Mouse (Mus musculus): ENCODE results near the gene 2300002M23Rik. TPM values are rescaled to one million over a fixed set of nuclear protein-coding genes. Genes with fewer than 3 reads are reported as not detected.

The 2300002M23Rik gene
- polyA plus RNA-seq, 1 experiment from 2014 or later = not detected

DNA sequence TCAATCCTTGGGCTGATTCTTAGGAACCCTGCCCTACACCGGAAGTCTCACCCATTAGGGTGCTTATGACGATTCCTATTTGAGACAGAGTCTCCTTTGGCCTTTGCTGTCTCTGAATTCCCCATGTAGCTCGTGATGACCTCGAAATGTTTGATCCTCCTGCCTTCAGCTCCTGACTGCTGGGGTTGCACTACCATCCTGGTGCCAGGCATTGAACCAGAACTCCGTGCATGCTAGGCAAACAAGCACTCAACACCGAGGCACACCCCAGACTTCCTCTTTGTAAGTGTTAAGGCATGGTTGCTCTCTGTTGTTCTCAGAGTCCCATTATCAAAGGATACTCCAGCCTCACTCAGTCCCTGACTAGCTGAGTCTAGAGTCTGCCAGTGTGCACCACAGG lies 23.2 kb upstream of the 2300002M23Rik start:
- H3K4me3 ChIP-seq = no peak overlapping the region
- no peak overlapping the region for H3K4me2 ChIP-seq
- H3K27me3 ChIP-seq (replicated peaks) = no peaks in the 10 kb centered on the region
- peaks cover 12% of the 10 kb centered on the region; the same call in 1 of the 2 replicates for H3K4me1 ChIP-seq
- H3K27ac ChIP-seq = no peak overlapping the region
- no peaks in the 10 kb centered on the region for H3K9me3 ChIP-seq
- WGBS = 69% methylated on average over 6 of the region's 6 CpGs
- no peak overlapping the region for H3K9ac ChIP-seq
- H3K36me3 ChIP-seq (replicated peaks) = no peaks in the 10 kb centered on the region
- no peak for ATAC-seq (replicated peaks)

DNA sequence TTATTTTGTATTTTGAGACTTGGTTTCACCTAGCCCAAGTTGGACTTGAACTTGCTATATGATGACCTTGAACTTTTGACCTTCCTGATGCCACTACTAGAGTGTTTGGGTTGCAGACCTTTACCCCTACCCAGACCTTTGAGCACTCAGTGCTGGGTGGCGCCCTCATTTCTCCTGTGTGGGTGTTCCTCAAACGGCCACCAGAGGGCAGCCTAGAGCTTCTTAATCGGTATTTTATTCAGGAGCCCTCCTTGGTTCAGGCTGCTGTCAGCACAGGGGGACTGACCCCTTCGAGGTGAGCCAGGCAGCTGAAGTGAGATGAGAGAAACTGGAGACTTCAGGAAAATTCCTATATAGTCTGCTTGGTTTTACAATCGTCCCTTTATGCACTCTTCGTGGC lies 22.6 kb upstream of the 2300002M23Rik start:
- Histone ChIP-seq H3K36me3 (replicated peaks) (no peaks in the 10 kb centered on the region), H3K27ac (no peak overlapping the region), H3K4me2 (no peak overlapping the region), H3K4me3 (no peak overlapping the region), H3K9me3 (no peaks in the 10 kb centered on the region), H3K9ac (no peak overlapping the region), H3K4me1 (peaks cover 12% of the 10 kb centered on the region; the same call in 1 of the 2 replicates), H3K27me3 (replicated peaks) (no peaks in the 10 kb centered on the region)
- WGBS = 30% methylated on average over 6 of the region's 6 CpGs
- peak; percentile 55; the same call in 1 of the 2 replicates for ATAC-seq (replicated peaks)

DNA sequence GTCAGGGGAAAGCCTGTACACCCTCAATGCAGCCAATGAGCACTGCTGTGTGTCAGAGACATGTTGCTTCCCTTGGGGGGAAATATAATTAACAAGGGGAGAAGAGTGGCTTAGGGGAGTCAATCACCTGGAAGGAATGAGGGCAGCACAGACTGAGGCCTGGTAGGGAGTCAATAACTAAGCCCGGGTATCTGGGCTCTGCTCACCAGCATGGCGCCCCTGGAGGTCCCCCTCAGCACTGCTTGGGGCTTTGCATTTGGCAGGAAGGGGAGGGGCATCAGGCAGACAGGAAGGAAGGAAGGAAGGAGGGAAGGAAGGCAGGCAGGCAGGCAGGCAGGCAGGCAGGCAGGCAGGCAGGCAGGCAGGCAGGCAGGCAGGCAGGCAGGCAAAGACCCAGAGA lies 19.8 kb upstream of the 2300002M23Rik start:
- no peak for ATAC-seq (replicated peaks)
- no peak overlapping the region for H3K27ac ChIP-seq
- H3K4me3 ChIP-seq = no peak overlapping the region
- 59% methylated on average over 2 of the region's 2 CpGs for WGBS
- H3K9me3 ChIP-seq = no peaks in the 10 kb centered on the region
- no peak overlapping the region for H3K9ac ChIP-seq
- peaks cover 12% of the 10 kb centered on the region; the same call in 1 of the 2 replicates for H3K4me1 ChIP-seq
- no peak overlapping the region for H3K4me2 ChIP-seq
- H3K36me3 ChIP-seq (replicated peaks) = no peaks in the 10 kb centered on the region
- H3K27me3 ChIP-seq (replicated peaks) = no peaks in the 10 kb centered on the region

DNA sequence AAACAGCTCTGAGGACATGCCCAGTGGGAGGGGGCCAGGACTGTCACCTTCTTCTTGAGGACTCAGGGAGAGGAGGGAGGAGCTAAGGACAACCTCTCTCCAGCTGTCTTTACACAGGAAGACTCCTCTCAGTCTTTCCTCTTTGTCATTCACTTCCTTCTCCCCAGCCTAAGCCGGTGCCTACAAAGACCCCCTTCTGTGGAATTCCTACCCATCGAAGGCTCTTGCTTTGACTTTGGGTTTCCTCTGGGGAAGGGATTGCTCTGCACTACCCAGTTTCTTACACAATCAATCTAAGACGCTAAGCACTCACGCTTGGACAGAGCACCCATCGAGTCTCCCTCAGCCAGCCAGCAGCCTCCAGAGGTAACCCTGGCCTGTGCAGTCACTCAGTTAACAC lies 18.6 kb upstream of the 2300002M23Rik start:
- Histone ChIP-seq H3K9ac (no peak overlapping the region), H3K4me1 (peaks cover 6% of the 10 kb centered on the region; the same call in 1 of the 2 replicates), H3K27me3 (replicated peaks) (no peaks in the 10 kb centered on the region), H3K4me2 (no peak overlapping the region), H3K9me3 (no peaks in the 10 kb centered on the region), H3K4me3 (no peak overlapping the region), H3K27ac (no peak overlapping the region), H3K36me3 (replicated peaks) (no peaks in the 10 kb centered on the region)
- 15% methylated on average over 5 of the region's 5 CpGs for whole genome bisulfite sequencing
- ATAC-seq (replicated peaks) = no peak

DNA sequence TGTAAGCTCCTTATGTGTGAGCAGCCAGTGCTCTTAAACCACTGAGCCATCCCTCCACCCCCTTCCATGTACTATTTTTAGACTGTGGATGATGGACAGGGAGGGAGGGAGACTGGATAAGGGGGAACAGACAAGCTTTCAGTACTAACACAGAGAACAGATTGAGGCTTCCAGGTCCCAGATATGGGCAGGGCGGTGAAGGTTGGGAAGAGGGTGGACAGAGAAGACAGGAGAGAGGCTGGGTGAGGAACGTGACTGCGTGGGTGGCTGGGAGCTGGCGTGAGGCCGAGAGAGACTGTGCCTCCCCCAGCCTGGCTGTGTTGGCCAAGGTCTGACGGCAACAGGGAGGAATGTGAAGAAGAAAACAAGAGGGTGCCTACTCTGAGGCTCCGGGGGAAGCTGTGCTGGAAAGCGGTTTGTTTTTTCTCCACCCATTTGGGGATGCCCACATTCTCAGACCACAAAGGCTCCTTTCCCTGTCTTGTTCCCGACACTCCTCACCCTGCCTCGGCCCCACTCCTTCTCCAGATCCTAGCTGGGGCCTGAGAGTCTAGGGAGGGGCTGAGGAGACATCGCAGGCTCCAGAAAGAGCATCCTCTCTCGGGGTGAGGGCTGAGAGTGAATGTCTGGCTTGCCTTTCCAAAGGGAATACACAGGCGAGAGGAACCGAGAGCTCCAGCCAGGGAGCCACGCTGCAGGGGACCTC lies 17.7 kb upstream of the 2300002M23Rik start:
- Histone ChIP-seq H3K9ac (no peak overlapping the region), H3K27ac (peak overlapping the region; percentile 28; the same call in 1 of the 2 replicates), H3K4me2 (no peak overlapping the region), H3K4me1 (0 out of 2 replicates have a peak, but pooled peaks cover 6% of the 10 kb centered on the region), H3K4me3 (no peak overlapping the region), H3K9me3 (no peaks in the 10 kb centered on the region), H3K36me3 (replicated peaks) (no peaks in the 10 kb centered on the region), H3K27me3 (replicated peaks) (no peaks in the 10 kb centered on the region; the same call in 1 of the 2 replicates)
- 45% methylated on average over 15 of the region's 15 CpGs for WGBS
- 0 out of 2 replicates have a peak, but pooled peaks have one; percentile 16 for ATAC-seq (replicated peaks)

DNA sequence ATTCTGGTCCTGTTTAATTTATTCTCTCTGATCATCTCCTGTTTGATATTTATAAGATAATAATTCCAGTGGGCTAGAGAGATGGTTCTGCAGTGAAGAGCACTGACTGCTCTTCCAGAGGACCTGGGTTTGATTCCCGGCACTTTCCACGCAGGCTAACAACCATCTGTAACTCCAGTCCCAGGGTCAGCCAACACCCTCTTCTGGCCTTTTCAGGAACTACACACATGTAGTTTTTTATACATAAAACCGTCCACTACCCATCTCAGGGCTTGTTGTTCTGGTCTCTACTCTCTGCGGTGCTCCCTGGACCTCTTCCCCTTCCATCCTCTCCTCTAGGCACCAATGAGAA lies 17.1 kb upstream of the 2300002M23Rik start:
- no peak overlapping the region for H3K9ac ChIP-seq
- H3K9me3 ChIP-seq = no peaks in the 10 kb centered on the region
- 0 out of 2 replicates have a peak, but pooled peaks cover 6% of the 10 kb centered on the region for H3K4me1 ChIP-seq
- H3K4me3 ChIP-seq = no peak overlapping the region
- WGBS = 93% methylated on average over 4 of the region's 4 CpGs
- H3K36me3 ChIP-seq (replicated peaks) = no peaks in the 10 kb centered on the region
- no peak overlapping the region for H3K4me2 ChIP-seq
- no peak for ATAC-seq (replicated peaks)
- no peaks in the 10 kb centered on the region; the same call in 1 of the 2 replicates for H3K27me3 ChIP-seq (replicated peaks)
- no peak overlapping the region for H3K27ac ChIP-seq

DNA sequence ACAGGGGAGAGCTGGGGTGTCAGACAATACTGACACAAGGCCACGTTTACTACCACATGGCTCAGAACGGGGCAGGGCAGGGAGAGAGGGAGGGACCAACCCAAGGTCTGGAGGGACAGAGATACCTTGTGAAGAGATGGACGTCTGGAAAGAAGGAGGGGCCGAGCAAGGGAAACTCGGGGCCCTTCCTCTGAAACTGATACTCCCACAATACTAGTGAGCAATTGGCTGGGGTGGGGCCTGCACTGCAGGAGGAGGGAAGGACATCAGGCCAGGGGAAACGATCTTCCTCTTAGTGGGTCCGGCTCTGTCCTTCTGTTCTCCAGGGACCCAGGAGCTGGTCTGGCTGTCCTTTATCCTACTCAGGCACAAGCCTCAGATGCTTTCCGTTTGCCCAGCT lies 16.4 kb upstream of the 2300002M23Rik start:
- Histone ChIP-seq H3K9me3 (no peaks in the 10 kb centered on the region), H3K27me3 (replicated peaks) (no peaks in the 10 kb centered on the region; the same call in 1 of the 2 replicates), H3K4me2 (no peak overlapping the region), H3K27ac (no peak overlapping the region), H3K9ac (no peak overlapping the region), H3K4me3 (no peak overlapping the region), H3K36me3 (replicated peaks) (no peaks in the 10 kb centered on the region), H3K4me1 (0 out of 2 replicates have a peak, but pooled peaks cover 6% of the 10 kb centered on the region)
- ATAC-seq (replicated peaks) = no peak
- 57% methylated on average over 8 of the region's 8 CpGs for WGBS

DNA sequence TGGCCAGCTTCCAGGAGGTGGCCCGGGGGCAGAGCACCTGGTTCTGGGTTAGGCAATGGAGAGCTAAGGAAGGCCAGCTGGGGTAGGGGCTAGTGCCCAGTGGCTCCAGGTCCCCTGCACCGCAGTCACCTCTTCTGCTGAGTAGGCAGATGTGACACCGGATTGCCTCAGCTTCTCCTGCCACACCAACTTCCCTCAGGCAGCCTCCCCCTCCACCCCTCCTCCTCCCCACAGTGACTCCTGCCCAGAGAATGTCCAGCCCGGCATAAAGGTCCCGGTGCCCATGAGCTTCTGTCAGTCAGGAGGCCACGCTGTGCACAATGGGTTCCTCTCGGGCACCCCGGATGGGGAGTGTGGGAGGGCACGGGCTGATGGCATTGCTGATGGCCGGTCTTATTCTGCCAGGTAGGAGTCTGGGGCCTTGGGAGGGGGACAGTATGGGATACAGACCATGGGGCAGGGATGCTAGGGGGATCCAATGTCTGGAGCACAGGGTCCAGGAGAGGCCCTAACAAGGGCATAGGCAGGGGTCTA lies 15.3 kb upstream of the 2300002M23Rik start, which contains the start of gene Cdsn:
Cdsn (plus strand) TSS at position 248 of the 534 bp plus-strand sequence.
- no peaks in the 10 kb centered on the region; the same call in 1 of the 2 replicates for H3K27me3 ChIP-seq (replicated peaks)
- no peaks in the 10 kb centered on the region for H3K36me3 ChIP-seq (replicated peaks)
- H3K4me3 ChIP-seq = no peak within 1 kb of the TSS
- no peaks in the 10 kb centered on the region for H3K4me1 ChIP-seq
- no peak within 1 kb of the TSS for H3K27ac ChIP-seq
- H3K9ac ChIP-seq = no peak within 1 kb of the TSS
- 80% methylated on average over 10 of the region's 10 CpGs for WGBS
- H3K4me2 ChIP-seq = no peak within 1 kb of the TSS
- no peaks in the 10 kb centered on the region for H3K9me3 ChIP-seq
- no peak for ATAC-seq (replicated peaks)

DNA sequence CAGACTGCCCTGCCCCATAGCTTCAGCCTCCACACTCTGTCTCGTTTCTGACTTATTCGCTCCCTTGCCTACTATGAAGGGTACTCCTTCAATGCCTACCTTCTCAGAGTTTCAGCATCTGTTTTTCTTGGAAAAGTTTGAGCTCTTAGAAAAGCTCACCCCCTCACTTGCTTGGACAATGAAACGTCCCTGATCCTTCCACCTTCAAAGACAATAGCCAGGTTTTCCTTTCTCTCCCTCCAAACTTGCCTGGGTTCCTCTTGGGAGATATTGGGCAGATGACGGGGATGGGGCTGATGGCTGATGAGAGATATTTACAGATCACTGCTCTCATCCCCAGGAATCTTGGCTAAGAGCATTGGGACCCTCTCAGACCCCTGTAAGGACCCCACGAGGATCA lies 12.9 kb upstream of the 2300002M23Rik start:
- Histone ChIP-seq H3K36me3 (replicated peaks) (no peaks in the 10 kb centered on the region), H3K4me1 (no peaks in the 10 kb centered on the region), H3K4me3 (no peak overlapping the region), H3K9me3 (no peaks in the 10 kb centered on the region), H3K4me2 (no peak overlapping the region), H3K9ac (no peak overlapping the region), H3K27ac (no peak overlapping the region), H3K27me3 (replicated peaks) (no peaks in the 10 kb centered on the region; the same call in 1 of the 2 replicates)
- no peak for ATAC-seq (replicated peaks)
- 82% methylated on average over 5 of the region's 5 CpGs for WGBS

DNA sequence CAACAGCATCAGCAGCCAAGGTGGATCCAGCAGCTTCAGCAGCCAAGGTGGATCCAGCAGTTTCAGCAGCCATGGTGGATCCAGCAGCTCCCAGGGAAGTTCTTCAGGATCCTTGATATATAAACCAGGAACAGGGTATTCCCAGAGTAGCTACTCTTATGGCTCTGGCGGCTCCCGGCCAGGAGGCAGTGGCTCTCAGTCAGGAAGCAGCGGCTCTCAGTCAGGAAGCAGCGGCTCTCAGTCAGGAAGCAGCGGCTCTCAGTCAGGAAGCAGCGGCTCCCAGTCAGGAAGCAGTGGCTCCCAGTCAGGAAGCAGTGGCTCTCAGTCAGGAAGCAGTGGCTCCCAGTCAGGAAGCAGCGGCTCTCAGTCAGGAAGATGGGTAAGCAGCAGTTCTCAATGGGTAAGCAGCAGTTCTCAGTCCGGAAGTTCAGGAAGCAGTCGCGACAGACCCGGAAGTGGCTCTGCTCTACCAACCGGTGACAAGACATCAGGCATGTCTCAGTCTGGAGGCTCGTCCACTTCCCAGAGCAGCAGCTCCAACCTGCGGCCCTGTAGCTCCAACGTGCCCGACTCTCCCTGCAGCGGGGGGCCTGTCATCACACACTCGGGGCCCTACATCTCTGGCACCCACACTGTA lies 12.4 kb upstream of the 2300002M23Rik start:
- H3K27me3 ChIP-seq (replicated peaks) = no peaks in the 10 kb centered on the region; the same call in 1 of the 2 replicates
- no peak overlapping the region for H3K27ac ChIP-seq
- H3K36me3 ChIP-seq (replicated peaks) = no peaks in the 10 kb centered on the region
- 94% methylated on average over 18 of the region's 18 CpGs for WGBS
- no peaks in the 10 kb centered on the region for H3K4me1 ChIP-seq
- H3K4me2 ChIP-seq = no peak overlapping the region
- no peak overlapping the region for H3K4me3 ChIP-seq
- ATAC-seq (replicated peaks) = no peak
- no peak overlapping the region for H3K9ac ChIP-seq
- no peaks in the 10 kb centered on the region for H3K9me3 ChIP-seq

DNA sequence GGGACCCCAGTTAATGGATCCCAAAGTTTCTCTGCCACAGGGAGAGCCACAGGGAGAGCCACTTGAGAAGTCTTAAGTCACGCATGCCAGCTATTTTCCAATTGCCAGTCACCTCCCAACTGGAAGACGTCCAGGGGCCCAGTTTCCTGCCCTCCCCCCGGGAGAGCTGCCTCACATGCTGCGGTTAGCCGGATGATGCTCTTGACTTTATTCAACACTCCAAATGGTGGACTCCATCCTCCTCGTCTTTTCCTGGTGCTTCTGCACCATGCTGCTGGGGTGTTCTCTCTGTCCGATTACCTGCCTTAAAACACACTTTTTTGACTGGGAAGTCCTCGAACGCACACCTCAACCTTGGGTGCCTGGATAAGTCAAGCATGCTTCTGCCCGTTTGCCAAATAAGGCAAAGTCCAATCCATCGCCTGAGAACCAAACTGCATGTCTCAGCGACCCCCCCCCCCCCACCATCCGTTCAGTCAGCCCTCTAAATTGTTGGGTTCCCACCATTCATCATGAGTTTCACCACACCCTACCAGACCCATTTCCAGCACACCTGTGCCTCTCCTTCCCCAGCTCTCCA lies 11.0 kb upstream of the 2300002M23Rik start:
- Histone ChIP-seq H3K36me3 (replicated peaks) (no peaks in the 10 kb centered on the region), H3K27me3 (replicated peaks) (no peaks in the 10 kb centered on the region; the same call in 1 of the 2 replicates), H3K27ac (no peak overlapping the region), H3K4me2 (no peak overlapping the region), H3K9ac (no peak overlapping the region), H3K4me3 (no peak overlapping the region), H3K9me3 (no peaks in the 10 kb centered on the region), H3K4me1 (no peaks in the 10 kb centered on the region)
- 90% methylated on average over 13 of the region's 13 CpGs for WGBS
- no peak for ATAC-seq (replicated peaks)

DNA sequence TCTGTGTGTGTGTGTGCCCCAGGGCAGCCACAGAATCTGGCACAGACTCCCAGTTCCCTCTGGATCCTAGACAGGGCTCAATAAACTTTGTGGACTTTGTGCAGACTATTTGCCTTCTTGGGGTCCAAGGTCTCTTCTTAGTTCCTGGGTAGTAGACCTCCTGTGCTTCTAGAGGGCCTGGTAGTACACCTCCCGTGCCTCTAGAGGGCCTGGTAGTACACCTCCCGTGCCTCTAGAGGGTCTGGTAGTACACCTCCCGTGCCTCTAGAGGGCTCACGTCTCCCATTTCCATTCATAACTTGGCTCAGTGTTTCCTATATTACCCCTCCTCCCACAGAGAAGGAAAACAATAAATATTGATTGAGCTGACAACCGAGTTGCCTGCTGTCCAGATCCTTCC lies 10.4 kb upstream of the 2300002M23Rik start:
- H3K27me3 ChIP-seq (replicated peaks) = no peaks in the 10 kb centered on the region; the same call in 1 of the 2 replicates
- H3K4me1 ChIP-seq = no peaks in the 10 kb centered on the region
- no peak for ATAC-seq (replicated peaks)
- H3K4me3 ChIP-seq = no peak overlapping the region
- H3K27ac ChIP-seq = no peak overlapping the region
- no peak overlapping the region for H3K9ac ChIP-seq
- WGBS = 31% methylated on average over 5 of the region's 5 CpGs
- no peaks in the 10 kb centered on the region for H3K9me3 ChIP-seq
- no peak overlapping the region for H3K4me2 ChIP-seq
- H3K36me3 ChIP-seq (replicated peaks) = no peaks in the 10 kb centered on the region
